Mouse (Mus musculus) olfactory bulb, adult 2 months (tissue): ENCODE results near the gene Glyr1. TPM values are rescaled to one million over a fixed set of nuclear protein-coding genes. Genes with fewer than 3 reads are reported as not detected.

Experiments
- H3K27ac ChIP-seq: fragments of 200-500 bp; 2 replicates; pipeline ENCODE4 v1.5.1; 2012; ENCODE audit warnings: low read depth, low read length; ENCODE audit not compliant: insufficient read depth
- H3K4me1 ChIP-seq: fragments of 200-500 bp; 2 replicates; pipeline ENCODE4 v1.6.1; 2012; ENCODE audit warnings: low read length; ENCODE audit not compliant: control insufficient read depth, insufficient read depth
- H3K4me3 ChIP-seq: fragments of 200-500 bp; 2 replicates; pipeline ENCODE4 v1.5.1; 2012; ENCODE audit warnings: mild to moderate bottlenecking, low read depth, low read length, moderate library complexity; ENCODE audit not compliant: insufficient read depth
- CTCF ChIP-seq: fragments of 200-500 bp; IDR thresholded peaks from 2 replicates; pipeline ENCODE4 v1.5.1; 2012; ENCODE audit warnings: low read depth, mild to moderate bottlenecking, low read length, moderate library complexity; ENCODE audit not compliant: insufficient read depth
- POLR2A ChIP-seq: fragments of 200-500 bp; IDR thresholded peaks from 2 replicates; pipeline ENCODE4 v1.6.1; 2012; ENCODE audit warnings: mild to moderate bottlenecking, low read depth, low read length, moderate library complexity; ENCODE audit not compliant: insufficient read depth
- WGBS: fragments of 180-500 bp; shearing (Covaris S2); methylation state at CpG from one replicate; pipeline ENCODE4 v1.1.7; 2018; 5-methylcytosine and 5-hydroxymethylcytosine counted together
- polyA plus RNA-seq: library from polyadenylated mRNA; stranded (reverse); fragments of >200 nt; gene quantifications from 2 replicates; pipeline ENCODE4 v1.2.4, GENCODE M21; 2012; ENCODE audit warnings: low replicate concordance; ENCODE audit not compliant: missing spikeins, insufficient read depth, insufficient read length

Glyr1 gene
- polyA plus RNA-seq, 1 experiment: 92.9 TPM

GRCm38 (mm10) chr16:5063472-5063871 lies 13.8 kb upstream of the Glyr1 start:
- 88% methylated on average over 4 of the region's 4 CpGs for WGBS
- no peaks in the 10 kb centered on the region for H3K4me1 ChIP-seq
- TF ChIP-seq CTCF (no peak), POLR2A (no peak)
- no peak overlapping the region for H3K4me3 ChIP-seq
- H3K27ac ChIP-seq: no peak overlapping the region

DNA sequence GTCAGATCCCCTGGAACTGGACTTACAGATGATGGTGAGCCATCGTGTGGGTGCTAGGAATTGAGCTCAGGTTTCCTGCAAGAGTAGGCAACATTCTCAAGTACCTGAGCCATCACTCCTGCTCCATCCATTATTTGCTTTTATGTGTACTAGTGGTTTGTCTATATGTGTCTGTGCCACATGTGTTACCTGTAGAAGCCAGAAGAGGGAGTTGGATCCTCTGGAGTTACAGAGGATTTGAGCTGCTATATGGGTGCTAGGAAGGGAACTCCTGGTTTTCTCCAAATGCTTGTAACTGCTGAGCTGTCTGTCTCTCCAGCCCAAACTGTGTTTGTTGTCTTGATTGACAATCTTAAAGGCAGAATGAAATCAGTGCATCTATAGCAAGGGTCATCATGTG lies 8.5 kb upstream of the Glyr1 start:
- no peak overlapping the region for H3K4me3 ChIP-seq
- H3K27ac ChIP-seq: no peak overlapping the region
- 95% methylated on average over 1 of the region's 1 CpGs for WGBS

DNA sequence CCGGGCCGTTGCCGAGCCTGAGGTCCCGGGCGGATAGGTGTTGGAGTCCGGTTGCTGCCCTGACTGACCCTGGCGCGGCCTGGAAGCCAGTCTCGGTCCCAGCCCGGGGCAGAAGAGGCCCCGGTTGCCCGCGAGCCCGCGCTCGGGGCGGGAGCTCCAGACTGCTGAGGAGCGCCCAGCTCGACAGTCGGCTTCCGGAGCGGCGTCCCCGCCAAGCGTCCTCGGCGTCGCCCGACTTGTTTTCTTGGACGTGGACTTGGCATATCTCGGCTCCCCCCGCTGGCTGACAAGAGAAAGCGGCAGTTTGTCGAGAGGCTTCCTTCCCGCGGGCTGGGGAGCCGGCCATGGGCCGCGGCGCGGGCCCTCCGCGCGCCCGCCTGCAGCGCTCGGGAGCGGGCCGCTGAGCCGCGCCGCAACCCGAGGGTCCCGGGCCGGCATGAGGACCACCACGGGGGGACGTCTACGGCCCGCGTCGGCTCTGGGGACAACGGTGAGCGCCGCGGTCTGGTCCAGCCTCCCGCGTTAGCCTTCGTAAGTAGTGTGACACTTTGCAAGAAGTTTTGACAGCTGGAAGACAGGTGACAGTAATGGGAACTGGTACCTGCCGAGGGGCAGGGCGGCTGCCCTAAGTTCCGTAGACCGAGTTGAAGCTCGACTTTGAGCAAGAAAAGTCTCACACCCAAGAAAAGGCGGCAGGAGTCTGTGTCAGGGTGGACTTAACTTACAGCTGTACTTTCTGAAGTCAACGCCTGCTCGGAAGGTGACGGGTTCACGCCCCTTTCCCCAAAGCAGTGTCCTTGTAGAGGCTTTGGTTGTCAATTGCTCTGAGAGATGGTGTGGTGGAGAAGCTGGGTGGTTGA lies 818 bp upstream of the Glyr1 start:
- H3K4me1 ChIP-seq: peaks cover 5% of the 10 kb centered on the region; the same call in 1 of the 2 replicates
- WGBS: under 1% methylated on average over 77 of the region's 78 CpGs
- H3K27ac ChIP-seq: peak overlapping the region; percentile 87
- TF ChIP-seq POLR2A (no peak), CTCF (no peak)
- H3K4me3 ChIP-seq: peak overlapping the region; percentile 78

More for the DNA sequence above, 8.5 kb upstream of the Glyr1 start:
- H3K4me1 ChIP-seq: no peaks in the 10 kb centered on the region
- no peak for TF ChIP-seq POLR2A
- TF ChIP-seq CTCF: no peak

DNA sequence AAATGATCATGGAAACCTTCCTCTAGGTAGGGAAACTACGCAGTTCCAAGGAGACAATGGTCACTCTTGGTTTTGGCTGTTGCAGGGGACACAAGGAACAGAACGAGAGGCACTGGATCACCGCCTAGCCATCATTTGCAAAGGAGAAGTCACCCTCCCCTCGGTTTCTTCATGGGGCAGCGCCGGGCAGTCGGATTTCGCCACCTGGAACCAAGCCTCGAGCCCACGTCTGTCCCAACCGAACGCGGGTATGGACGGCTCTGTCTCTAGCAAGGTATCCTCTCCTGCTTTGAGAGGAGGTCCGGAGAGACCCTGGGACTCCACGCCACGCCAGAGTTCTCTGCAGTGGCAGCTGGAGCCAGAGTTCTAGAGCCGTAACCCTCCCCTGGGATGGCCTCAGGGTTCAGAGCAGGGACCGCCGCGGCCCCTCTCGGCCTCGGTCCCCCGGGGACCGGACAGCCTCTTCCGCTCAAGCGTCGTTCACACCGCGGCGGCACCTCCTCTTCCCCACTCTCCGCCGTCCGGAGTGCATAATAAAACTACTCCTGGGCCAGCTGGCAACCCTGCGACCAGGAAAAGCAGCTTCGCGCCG lies 385 bp downstream of the Glyr1 start:
- WGBS: under 1% methylated on average over 38 of the region's 38 CpGs
- peak overlapping the region; percentile 74 for H3K4me3 ChIP-seq
- H3K4me1 ChIP-seq: peaks cover 5% of the 10 kb centered on the region; the same call in 1 of the 2 replicates
- TF ChIP-seq CTCF: no peak
- TF ChIP-seq POLR2A: no peak
- H3K27ac ChIP-seq: peak overlapping the region; percentile 59

DNA sequence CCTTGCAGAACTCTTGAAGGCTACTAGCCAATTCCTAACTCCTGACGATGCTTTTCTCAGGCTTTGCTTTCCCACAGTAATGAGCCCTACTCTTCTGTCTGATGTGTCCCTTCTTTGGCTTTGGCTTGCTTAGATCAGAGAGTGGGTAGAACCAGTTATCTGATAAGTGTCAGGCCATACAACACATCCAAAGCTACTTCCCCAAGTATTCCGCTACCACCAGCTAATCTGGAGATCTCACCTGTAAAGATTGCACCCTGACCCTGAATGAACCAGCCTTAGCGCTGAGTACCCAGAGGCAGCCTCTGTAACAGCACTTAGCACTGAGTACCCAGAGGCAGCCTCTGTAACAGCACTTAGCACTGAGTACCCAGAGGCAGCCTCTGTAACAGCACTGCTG lies 4.3 kb downstream of the Glyr1 start:
- Histone ChIP-seq H3K4me1 (no peaks in the 10 kb centered on the region), H3K27ac (no peak overlapping the region), H3K4me3 (no peak overlapping the region)
- TF ChIP-seq CTCF (no peak), POLR2A (no peak)
- WGBS: 92% methylated on average over 3 of the region's 3 CpGs

DNA sequence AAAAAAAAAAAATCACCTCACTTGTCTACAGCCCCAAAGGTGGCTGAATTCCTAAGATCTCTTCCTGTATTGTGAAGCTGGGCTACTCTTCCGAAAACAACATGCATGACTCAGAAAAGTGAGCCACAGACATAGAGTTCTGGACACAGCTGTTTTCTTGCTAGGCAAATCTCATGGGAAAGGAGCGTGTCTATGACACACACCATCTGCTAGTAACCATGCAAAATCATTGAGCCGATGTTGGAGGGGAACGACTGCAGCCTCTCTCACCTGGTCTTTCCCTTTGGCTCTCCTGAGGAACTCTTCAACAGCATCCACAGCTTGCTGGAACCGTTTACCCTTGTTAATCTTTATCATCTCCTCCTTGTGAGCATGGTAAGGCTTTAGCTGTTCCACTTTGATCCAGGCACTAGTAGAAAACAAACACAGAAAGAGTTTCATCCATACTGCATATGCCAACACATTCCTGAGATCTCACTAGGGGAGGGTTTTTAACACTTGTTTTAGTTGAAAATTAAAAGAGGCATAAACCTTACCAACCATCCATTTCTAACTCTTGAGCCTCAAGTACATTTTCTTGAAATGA lies 12.9 kb downstream of the Glyr1 start:
- 86% methylated on average over 5 of the region's 5 CpGs for WGBS
- H3K4me1 ChIP-seq: no peaks in the 10 kb centered on the region
- no peak overlapping the region for H3K4me3 ChIP-seq
- TF ChIP-seq CTCF: no peak
- no peak for TF ChIP-seq POLR2A
- H3K27ac ChIP-seq: no peak overlapping the region

DNA sequence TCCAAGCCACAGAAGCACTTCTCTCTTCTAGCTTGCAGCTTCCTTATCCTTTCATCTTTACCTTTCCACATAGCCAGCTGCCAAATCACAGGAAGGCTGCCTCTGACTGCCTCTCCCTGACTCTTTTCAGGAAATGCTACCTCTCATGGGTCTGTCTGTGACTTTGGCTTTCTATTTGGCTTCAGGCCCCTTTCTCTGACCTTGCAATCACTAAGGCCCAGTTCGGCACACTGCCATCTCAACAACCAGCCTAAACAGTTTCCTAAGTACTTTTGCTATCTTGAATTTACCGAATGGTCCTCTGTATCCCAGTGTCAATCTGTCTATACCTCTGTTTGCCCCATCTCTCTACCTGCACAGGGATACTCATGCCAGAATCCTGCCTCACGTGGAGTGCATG lies 14.1 kb downstream of the Glyr1 start:
- TF ChIP-seq POLR2A: no peak
- TF ChIP-seq CTCF: no peak
- Histone ChIP-seq H3K4me3 (no peak overlapping the region), H3K4me1 (no peaks in the 10 kb centered on the region), H3K27ac (no peak overlapping the region)
- 92% methylated on average over 3 of the region's 3 CpGs for WGBS

- Histone ChIP-seq H3K27ac (no peak overlapping the region), H3K4me3 (no peak overlapping the region), H3K4me1 (0 out of 2 replicates have a peak, but pooled peaks cover 2% of the 10 kb centered on the region)
- 56% methylated on average over 2 of the region's 2 CpGs for WGBS
- TF ChIP-seq POLR2A: no peak
- no peak for TF ChIP-seq CTCF
Measured at GRCm38 (mm10) chr16:5029847-5030246, 19.8 kb downstream of the Glyr1 start.

GRCm38 (mm10) chr16:5024021-5024420 lies 25.6 kb downstream of the Glyr1 start:
- no peak overlapping the region for H3K4me3 ChIP-seq
- 95% methylated on average over 3 of the region's 3 CpGs for WGBS

More at GRCm38 (mm10) chr16:5024021-5024420, 25.6 kb downstream of the Glyr1 start:
- no peaks in the 10 kb centered on the region for H3K4me1 ChIP-seq
- no peak overlapping the region for H3K27ac ChIP-seq
- TF ChIP-seq POLR2A (no peak), CTCF (no peak)
